Mouse (Mus musculus) heart, adult 9 months (tissue): ENCODE data around the gene Tead2.

Experiments
- DNase-seq, 2 experiments: peaks; one replicate each; pipeline ENCODE4 v3.0.0; 2022; ENCODE audit warnings: low spot score in 2 of 2

Gene Tead2

DNA sequence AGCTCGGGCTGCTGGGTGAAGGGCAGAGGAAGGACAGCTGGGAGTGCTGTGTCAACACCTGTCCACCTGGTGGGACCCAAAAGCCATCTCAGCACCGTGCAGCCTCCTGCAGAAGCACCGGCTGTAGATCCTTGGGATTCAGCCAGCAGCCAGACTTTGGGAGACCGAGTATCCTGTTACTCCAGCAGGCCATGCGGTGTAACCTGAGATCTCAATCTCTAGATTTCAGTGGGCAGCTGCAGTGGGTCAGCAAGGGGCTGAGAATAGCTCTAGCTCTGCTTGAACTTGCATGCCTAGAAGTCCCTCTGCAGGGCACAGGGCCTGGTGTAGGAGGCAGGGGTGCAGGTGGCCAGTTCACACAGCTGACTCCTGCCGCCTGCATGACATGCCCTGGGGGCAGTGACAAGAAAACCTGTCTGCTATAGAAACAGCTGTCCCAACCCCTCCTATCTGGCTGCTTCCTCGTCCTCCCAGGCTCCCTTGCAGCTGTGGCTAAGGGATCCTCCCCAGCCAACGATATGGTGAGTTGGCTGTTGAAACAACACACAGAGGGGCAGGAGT is 23.7 kb upstream of the Tead2 start:
- DNase-seq, result no peak

- no peak for DNase-seq
These were observed 22.8 kb upstream of the Tead2 start for GRCm38 (mm10) chr7:45192585-45193310.

GRCm38 (mm10) chr7:45193406-45193805 is 22.1 kb upstream of the Tead2 start:
- DNase-seq, result no peak

DNA sequence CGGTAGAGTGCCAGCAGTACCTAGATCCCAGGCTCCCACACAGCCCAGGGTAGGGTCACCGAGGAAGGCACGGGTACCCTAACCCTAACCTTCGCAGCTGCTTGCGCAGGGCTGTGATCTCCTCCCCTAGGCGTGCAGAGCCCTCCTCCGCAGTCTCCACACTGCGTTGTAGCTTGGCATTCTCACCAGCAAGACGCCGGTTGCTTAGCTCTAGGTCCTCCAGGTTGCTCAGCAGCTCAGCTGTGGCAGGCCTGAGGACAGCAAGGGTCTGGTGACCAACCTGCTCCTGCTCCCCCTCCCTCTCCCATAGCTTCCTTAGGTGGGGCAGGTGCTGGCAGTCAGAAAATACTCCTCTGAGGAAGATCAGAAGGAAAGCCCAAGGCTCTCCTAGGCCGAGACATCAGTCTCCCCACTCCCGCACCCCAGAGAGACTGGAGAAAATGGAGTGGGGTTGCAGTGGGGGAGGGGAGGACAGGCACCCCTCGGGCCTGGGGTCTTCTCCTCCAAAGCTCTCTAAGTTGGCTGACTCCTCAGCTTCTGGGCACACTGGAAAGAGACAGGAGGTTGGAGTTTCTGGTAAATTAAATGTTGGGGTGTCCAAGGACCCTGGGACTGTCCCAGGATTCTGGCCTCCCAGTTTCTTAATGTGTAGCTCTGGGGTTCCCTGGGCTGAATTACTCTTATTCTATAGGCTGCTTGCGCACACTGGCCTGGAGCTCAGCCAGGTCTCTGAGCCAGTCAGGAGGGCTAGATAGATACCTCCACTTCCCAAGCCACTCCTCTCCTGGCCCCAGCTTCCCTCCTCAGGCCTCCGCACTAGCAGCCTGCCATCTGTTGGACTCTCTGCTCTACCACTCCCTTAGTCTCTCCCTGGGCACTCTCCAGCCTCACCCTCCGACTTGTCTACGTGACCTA is 21.4 kb upstream of the Tead2 start:
- DNase-seq, result no peak

DNA sequence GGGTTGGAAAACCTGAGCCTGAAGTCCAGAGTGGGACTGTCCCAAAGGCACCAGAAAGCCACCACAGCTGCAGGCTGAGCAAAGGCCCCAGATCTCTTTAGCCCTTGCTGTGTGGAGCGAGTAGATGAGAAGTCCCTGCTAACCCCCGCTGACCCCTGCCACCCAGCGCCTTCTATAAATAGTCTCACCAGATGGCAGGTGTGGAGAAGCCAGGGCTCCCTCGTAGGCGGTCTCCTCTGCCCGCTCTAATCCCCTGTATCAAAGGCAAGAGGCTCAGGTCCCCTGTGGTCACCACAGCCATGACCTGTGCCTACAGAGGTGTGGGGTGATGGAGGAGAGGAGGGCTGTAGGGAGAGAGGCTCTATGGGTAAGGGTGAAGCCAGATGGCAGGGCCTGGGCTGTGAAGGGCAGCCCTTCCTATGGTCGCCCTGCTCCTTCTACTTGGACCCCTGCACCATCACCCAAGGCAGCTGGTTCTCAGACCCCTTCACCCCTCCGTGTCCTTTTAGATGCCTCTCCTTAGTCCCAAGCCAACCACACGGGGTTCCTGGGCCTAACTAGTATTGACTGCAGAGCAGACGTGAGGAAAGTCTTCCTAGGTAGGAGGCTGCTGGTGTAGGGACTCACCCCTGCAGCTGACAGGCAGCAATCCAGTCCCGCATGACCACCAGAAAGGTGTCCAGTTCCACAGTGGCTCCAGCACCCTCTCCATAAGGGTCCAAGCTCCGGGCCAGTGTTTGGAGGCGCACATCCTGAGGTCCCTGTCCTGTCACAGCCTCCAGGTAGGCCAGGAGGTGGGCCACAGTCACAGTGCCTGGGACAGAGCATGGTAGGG is 20.0 kb upstream of the Tead2 start:
- no peak for DNase-seq

GRCm38 (mm10) chr7:45196176-45196535 is 19.4 kb upstream of the Tead2 start:
- no peak for DNase-seq

DNA sequence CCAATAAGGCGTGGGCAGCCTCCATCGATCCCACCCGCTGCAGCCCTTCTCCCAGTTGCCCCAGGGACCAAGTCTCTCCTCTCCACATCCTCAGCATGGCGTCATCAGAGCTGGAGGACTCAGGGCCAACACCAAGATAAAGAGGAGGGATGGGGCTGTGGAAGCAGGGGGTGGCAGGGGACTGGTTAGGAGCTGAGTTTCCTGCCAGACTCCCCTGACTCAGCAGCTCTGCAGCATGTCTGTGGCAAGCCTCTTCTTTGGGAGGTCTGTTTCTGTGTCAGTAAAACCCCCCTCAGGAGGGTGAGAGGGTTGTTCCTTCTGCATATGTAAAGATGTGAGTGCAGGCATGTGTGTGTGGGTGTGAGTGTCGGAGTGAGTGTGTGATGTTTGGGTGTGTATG is 18.6 kb upstream of the Tead2 start:
- no peak for DNase-seq

DNA sequence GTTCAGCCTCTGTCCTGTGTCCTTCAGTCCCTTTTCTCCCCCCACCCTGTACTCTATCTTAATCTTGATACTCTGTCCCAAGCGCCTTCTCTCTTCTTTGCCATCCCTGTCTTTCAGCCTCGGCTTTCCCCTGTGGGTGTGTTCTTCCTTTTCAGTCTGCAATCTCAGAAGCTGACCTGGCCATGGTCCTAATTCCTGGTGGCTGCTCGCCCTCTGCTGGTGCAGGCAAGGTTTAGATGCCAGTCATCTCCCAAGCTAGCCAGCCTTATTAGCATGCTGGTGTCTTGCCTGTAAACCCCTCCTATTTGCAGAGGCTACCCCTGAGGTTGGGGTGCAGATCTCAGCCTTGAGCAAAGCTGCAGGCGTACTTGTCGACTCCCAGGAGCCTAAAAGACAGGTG is 17.1 kb upstream of the Tead2 start:
- DNase-seq, result peak in 1 of 2 experiments; percentile 61

GRCm38 (mm10) chr7:45198961-45199360 is 16.6 kb upstream of the Tead2 start:
- DNase-seq, result no peak

- DNase-seq, result no peak
These were observed 12.9 kb upstream of the Tead2 start for GRCm38 (mm10) chr7:45202654-45203053.

GRCm38 (mm10) chr7:45204380-45205143 is 11.0 kb upstream of the Tead2 start, which contains the start of gene Ccdc155:
TSS of gene Ccdc155 (minus strand) at chr7:45204892.
- peak; percentile 86 to 90 for DNase-seq

GRCm38 (mm10) chr7:45208260-45208659 is 7.3 kb upstream of the Tead2 start:
- DNase-seq, result no peak

- DNase-seq, result no peak
These were observed 4.5 kb upstream of the Tead2 start for GRCm38 (mm10) chr7:45211070-45211469.

DNA sequence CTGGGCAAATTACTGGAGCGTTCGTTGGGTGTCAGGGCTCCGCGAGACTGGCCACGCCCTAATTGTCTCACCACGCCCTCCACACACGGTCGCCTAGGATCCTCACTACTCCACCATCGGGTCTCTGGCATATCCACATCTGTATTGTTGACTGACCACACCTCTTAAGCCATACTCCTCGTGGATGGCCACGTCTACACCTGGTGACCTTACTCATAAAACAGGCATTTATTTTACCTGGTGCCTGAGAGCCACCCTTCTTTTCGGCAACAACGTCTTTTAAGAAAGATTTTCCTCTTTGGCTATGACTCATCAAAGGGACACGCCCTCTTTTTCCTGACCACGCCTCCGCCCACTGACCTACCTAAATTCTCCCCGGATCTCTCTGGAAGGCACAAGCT is 3.7 kb upstream of the Tead2 start, which contains the start of gene Dkkl1:
TSS of gene Dkkl1 (minus strand) at position 297 of the 401 bp plus-strand sequence.
- DNase-seq, result no peak

DNA sequence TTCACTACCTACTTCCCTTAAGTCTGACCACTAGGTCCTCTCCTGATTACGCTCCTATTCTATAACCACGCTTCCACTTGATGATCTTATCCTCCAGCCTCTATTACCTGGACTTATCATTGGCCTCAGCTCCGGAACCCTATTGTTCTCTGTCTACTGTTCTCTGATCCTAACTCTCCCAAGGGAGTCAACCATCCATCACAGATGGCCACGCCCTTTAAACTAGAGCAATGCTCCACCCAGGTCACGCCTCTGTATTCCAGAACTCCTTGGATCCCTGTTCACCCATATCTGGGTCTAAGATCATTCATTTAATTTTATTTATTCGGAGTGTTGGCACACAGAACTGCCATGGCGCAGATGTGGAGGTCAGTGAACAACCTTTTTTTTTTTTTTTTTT is 3.2 kb upstream of the Tead2 start:
- DNase-seq, result no peak

- no peak for DNase-seq
These were observed 1.8 kb upstream of the Tead2 start for GRCm38 (mm10) chr7:45213708-45214107.

- peak; percentile 48 to 61 for DNase-seq
These were observed 1.1 kb downstream of the Tead2 start for GRCm38 (mm10) chr7:45216442-45217183.

- DNase-seq, result no peak
These were observed 6.1 kb downstream of the Tead2 start for GRCm38 (mm10) chr7:45221680-45222079.

DNA sequence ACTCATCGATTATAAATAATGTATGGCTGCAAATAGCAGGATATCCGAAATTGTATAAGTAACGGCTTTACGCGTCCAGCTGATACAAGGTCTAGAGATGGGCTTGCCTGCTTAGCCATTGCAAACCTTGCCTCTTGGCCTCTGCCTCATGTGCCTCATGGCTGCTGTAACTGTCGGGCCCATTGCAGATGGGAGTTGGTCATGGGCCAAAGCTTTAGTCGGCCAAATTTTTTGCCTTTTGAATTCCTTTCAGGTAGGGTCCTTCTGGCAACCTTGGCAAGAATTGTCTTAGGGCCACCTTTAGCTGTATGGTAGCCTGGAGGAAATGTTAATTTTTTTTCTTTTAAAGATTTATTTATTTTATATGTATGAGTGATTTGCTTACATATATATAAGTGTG is 9.3 kb downstream of the Tead2 start:
- DNase-seq, result no peak

- no peak for DNase-seq
These were observed 10.9 kb downstream of the Tead2 start for GRCm38 (mm10) chr7:45226421-45226820.
